Mouse (Mus musculus) heart, postnatal 25 days (tissue): ENCODE measurements at regions not wholly inside any gene's neighbourhood (a gene's known extent, or its start where the extent isn't known, plus 50 kb on each side); places are given as distances from the start of the nearest gene placed in this dataset.
A peak's percentile ranks its signal among the peaks of the same experiment; 100 is the strongest.
"Not testable (repeated sequence)": the region's sequence is repeated elsewhere in the genome, so short reads cannot be mapped to it uniquely, and the experiment has no call there.

Experiments
- DNase-seq: peaks from one replicate; pipeline ENCODE4 v3.0.0; 2022; ENCODE audit warnings: low spot score
- intact Hi-C: fragments of 180-260 bp; cut with DNase I; formaldehyde crosslinking; loops from one replicate; pipeline ENCODE4 v1.15.1; 2025

DNA sequence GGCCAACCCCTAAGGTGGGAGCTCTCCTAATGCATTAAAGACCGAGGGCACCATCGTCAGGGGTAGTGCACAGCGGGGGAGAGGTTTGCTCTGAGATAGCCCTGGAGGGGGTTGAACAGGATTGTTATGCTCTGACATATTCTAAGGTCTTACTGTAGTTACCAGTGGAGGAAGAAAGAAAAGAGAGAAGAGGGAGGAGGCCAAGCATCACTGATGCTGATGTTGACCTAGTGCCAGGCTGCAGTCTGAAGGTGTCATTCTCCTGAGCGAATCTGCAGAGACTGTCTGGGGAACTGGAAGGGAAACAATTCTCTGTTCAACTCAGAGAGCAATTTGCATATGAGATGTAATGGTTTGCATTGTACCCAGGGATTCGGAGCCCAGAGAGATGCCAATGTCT, 139.4 kb upstream of the Zfp637 start:
- intact Hi-C loops, result no loop called here
- no peak for DNase-seq

DNA sequence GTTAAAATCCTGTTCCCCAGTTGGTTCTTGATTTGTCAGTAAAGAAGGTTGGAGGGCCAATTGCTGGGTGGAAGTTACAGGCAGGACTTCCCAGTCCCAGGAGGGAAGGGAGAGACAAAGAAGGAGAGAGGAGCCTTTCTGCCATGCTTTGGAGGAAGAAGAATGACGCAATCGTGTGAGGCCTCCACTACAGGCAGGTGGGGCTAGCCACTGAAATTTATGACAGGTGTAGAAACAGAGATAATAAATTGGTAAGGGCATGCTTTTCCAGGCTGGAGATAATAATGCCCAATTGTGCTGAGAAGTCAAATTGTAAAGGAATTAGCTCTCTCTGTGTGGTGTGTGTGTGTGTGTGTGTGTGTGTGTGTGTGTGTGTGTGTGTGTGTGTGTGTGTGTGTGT, 135.0 kb upstream of the Zfp637 start:
- intact Hi-C loops, result no loop called here
- no peak for DNase-seq

DNA sequence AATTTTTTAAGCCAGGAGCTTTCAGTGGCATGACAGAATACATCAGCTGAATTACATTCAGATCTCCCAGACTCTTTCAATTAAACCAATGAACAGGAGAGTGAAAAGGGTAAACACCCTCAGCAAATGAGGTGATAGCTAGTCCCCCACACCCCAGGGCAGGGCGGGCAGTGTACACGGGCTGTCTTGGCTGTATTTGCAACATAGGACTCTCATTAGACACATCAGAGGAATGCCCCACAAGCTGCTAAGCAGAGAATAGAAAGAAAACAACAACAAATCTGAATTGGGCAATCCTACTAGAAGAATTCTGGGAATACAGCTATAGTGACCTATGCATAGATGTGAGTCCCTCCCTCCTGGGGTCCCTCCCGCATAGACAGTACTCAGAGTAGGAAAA, 131.8 kb upstream of the Zfp637 start:
- intact Hi-C loops, result no loop called here
- DNase-seq, result no peak

DNA sequence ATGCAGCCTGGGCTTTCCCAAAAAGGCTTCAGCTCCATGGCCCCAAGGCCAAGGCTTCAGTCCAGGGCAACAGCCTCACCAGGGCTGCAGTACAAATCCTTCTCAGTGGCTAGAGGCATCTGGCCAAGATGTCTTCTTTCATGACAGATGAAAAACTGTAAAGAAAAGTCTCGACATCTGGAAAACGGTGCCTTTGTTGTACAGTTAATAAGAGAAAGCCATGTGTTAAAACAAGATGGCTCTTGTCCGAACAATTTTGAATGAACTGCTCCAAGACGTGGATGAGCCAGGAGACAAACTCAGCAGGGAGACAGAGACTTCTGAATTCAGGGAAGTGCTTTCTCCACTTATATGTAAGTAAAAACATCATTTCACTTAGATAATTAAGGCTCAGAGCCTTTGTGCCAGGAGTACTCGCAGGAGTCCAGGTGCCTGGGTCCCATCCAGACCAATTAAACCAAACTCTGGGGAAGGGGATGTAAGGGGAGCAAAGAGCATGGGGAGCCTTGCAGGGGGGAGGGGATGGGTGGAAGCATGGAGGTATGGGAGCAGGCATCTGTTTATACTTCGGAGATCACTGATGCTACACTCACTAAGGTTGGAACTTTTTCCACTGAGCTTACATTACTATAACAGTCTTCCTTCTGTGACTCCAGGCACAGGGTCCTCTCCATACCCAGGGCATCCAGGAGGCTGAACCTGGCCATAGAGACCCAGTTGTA, 125.8 kb upstream of the Zfp637 start:
- intact Hi-C loops, result no loop called here
- DNase-seq, result no peak

DNA sequence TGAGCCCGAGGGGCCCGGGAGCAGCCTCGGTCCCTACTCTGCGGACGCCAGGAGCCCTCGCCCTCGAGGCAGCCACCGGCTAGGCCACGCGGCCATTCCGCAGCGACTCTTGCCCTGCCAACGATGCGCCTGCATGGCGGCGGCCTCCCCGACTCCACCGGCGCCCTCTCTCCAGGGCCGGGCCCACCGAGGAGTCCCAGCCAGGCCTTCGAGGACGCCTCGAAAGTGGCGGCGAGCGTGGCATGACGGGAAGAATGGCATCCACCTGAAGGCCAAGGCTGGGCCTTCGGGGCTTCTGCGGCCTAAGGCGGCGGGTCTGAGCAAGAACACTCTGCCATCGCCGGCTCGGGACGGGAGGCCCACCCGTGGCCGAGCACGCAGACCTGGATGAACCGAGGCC, 124.6 kb upstream of the Zfp637 start:
- DNase-seq, intact Hi-C loops: not testable (repeated sequence)

DNA sequence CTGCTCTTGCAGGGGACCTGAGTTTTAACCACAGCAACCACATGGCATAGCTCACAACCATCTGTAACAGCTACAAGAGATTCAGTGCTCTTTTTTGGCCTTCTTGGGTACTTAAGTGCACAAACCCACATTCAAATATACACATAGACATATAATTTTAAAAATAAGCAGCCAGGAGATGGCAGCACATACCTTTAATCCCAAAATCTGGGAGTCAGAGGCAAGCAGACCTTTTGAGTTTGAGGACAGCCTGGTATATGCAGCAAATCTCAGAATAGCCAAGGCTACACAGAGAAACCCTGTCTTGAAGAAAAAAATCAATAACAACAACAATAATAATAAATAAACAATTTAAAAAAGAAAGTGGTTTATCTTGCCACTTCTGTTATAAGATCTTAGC, 88.6 kb upstream of the Zfp637 start:
- DNase-seq, intact Hi-C loops: not testable (repeated sequence)

DNA sequence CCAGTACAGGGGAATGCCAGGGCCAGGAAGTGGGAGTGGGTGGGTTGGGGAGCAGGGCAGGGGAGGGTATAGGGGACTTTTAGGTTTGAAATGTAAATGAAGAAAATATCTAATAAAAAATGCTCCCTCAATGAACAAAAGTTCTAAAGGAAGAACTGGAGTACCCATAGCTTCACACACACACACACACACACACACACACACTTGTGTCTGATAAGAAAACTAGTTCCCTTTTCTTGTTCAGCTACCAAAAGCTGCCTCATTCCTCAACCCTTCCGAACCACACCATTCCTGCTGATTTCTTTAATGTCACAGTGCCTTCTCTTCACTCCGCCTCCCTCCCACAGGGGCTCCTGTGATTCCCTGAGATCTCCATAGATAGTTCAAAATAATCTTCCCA, 85.3 kb upstream of the Zfp637 start:
- intact Hi-C loops, result loop anchor here (5.0 kb wide), 1 partner anchor 588 kb away; the partner anchor contains the start of gene Cxcl12
- not testable (repeated sequence) for DNase-seq

DNA sequence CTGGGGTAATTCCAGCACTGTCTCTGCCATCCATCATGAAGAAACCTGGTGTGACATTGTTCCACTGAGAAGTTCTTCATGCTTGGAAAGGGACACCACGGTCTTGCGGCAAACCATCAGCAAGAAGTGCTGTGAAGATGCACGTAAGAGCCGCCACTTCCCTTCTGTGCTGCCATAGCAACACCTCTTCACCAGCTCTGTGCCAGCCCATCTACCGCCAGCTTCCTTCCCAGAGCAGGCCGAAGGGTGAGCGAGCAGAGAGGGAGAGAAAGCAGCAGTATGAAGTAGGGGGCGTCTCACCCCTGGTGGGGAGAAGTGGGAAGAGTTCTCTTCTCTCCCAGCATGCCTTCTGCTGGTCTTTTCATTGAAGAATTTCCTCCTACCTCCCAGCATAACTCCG, 84.8 kb upstream of the Zfp637 start:
- intact Hi-C loops, result loop anchor here (5.0 kb wide), 1 partner anchor 589 kb away; the partner anchor contains the start of gene Cxcl12
- DNase-seq, result no peak

DNA sequence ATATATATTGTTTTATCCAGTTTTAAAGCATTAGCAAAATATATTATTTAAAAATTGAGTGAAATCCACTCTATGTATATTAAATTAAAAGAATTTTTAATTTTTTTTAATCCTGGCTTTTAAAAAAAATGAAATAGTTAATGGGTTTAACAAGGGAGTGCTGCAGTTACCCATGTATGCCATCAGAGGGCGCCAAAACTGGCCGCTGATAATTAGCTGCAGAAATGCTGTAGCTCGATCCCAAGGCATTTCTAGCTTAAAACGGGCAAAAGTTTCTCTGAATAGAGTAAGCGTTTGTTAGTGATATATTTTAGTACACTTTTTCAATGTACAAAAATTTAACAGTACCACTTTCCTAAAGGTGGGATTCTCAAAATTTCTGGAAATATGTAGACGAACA, 82.5 kb upstream of the Zfp637 start:
- not testable (repeated sequence) for DNase-seq
- intact Hi-C loops, result loop anchor here (1.0 to 5.0 kb wide), 2 partner anchors 70 to 591 kb away; partner anchors contain the start of gene Cxcl12

DNA sequence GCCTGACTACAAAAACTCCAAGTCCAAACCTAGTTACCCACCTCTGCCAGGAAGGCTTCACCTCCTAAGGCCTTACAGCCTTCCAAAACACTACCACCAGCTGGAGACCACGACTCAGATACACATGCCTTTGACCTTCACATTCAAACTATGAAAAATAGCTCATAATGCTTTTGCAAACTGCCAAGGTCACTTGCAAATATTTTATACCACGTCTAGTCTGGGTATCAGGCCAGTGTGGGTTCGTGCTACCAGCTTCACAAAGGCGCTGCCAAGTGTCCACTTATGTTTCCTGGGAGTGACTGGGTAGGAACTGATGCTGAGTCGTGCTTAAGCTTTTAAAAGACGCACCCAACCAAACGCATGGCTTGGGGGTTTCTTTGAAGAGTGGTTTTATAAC, 69.5 kb upstream of the Zfp637 start:
- intact Hi-C loops, result no loop called here
- no peak for DNase-seq

DNA sequence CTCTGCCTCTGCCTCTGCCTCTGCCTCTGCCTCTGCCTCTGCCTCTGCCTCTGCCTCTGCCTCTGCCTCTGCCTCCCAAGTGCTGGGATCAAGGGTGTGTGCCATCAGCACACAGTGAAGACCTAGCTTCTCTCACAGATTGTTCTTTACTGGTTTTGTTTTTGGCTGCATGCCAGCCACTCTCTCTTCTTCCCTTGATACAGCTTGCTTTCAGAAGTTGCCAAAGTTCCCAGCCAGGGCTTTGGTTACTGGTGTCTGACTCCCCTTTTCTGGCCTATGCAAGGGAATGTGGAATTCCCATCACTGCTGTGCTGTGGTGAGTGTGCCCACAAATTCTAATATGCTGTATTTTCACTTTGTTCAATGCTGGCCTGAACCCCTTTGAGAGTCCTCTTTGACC, 68.6 kb upstream of the Zfp637 start:
- intact Hi-C loops, result no loop called here
- no peak for DNase-seq

DNA sequence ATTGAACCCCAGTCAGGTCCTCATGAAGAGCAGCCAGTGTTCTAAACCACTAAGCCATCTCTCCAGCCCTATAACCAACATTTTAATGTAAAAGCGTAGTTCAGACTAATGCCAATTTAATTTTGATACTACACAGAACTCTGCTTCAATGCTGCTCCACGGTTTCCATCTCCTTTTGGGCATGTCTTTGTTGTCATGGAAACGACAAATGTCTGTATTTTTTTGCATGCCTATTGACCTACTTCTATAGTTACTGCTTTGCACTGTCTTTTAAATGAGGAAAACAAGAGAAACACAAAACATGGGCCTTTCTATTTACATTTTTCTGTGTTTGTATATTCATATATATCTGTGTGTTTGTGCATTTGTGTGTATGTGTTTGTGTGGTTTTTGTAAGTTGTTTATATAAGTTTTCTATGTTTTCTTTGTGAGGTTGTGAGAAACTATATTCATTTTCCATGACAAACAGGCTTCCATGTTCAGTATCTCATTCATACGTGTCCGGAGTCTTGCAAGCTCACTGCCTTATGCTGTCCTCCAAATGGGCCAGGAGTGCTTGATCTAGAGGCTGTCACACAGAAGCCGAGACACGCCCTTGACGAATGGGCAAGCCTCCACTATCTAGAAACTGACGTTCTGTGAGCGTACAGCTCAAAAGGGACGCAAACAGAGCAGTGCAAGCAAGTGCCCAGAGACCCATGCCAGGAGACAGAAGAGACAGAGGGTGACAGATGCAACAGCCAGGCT, 65.5 kb upstream of the Zfp637 start:
- no peak for DNase-seq
- intact Hi-C loops, result no loop called here

DNA sequence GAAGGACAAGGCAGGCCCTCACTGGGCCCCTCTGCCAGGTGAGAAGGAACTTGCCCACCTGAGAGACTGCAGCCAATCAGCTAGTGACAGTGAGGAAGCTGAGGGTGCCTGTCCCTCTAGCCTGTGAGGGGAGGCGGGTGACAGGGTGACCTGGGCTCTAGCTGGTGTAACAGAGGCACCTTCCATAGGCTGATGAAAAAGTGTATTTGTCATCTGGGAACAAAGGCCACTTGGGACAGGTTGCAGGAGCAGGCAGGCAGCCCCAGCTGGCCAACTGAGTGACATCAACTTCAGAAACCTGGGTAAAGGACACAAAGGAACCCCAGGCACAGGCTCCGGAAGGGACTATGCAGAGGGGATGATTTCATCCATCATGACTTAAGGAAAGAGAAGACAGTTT, 63.0 kb upstream of the Zfp637 start:
- intact Hi-C loops, result no loop called here
- no peak for DNase-seq

DNA sequence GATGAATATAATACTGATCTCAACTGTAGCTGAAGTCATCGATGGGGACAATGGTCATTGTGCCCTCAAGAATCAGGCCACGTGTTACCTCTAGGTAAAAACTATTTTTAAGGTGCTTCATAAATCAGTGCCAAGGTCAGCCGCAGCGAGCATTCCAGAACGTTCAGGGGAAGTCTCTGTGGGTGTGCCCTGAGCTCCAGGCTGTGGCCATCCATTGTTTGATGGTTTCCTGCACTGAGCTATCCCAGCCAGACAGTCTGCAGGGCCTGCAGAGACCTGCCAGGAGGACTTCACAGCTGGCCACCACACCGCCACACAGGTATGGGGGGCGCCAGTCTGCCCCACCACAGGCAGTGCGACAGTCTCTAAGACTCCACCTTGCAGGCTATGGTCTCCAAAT, 62.5 kb upstream of the Zfp637 start:
- peak; percentile 46 for DNase-seq

DNA sequence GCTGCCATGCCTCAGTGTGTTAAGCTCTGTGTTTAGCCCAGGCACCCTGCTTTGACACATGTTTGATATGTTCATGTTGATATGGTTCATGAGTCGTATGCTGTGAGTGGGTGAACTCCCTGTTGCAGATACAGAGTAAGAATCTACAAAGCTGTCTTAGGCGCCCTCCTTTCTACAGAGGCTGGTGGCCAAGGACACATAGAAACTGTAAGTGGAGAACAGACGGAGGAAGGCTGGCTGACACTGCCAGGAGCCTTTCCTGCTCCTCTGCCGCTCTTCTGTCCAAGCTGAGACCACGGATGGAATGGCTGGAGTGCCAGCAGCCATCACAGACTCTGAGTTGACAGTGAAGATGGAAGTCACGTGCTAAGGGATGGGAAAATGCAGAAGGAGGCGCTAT, 62.0 kb upstream of the Zfp637 start:
- intact Hi-C loops, result no loop called here

More for the DNA sequence above, 62.5 kb upstream of the Zfp637 start:
- intact Hi-C loops, result no loop called here

DNA sequence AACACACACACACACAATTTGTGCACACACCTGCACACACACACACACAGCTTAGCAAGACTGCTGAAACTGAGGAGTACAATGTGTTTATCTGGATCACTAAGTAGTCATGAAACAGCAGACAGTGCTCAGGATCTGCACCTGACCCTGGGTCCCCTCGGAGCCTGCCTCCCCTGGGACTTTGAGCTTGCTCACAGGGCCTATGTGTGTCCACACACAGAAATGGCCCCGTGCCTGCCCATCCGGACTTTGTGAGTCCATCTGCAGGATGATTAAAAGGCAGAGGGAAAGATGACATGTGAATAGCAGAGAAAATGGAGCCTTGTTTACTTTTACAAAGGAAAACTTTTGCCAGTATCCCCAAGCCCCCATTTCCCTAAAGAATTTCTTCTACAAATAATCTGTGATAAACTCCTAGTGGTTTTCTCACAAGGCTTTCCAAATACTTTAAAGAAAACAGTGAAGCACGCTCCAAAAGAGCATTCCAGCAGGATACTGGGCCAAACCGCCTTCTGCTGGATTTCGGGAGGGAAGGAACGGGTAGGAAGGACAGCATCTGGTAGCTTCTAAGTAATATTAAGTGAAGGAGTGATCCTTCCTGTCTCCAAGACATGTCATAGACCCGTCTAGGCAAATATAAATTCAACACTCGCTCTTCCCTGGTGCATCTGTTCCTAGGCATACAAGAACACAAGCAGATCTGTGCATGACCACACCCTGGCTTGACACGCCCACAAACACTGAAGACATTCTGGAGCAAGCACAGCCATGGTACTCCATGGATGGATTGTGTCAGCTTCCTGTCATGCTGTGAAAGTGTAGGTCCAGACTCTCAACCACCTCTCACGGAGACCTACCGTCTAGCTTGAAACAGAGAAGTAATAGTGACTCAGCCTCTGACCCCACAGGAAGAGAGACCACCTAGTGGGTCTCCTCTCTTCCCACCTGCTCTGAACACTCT, 52.1 kb upstream of the Zfp637 start:
- no peak for DNase-seq
- intact Hi-C loops, result no loop called here

More for the DNA sequence above, 62.0 kb upstream of the Zfp637 start:
- DNase-seq, result no peak

DNA sequence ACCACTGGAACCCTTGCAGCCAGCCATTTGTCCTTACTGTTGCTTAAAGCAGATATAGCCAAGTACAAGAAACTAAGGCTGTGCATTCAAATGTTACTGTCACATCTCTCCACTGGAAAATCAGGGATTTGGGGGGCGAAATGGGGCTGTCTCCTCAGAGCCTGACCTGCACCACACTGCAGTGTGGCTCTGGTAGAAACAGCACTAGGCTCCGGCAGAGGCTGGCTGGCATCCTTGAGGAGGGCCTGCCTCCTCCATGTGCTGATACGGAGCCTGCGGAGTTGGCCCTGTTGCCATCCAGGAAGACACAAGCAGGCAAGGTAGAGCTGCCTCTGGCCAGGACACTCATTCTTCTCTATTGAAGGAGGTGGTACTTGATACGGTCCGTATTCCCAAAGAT, 50.4 kb upstream of the Zfp637 start:
- DNase-seq, result no peak
- intact Hi-C loops, result no loop called here
